Mouse (Mus musculus): ENCODE data around the gene Tbx19. TPM values are rescaled to one million over a fixed set of nuclear protein-coding genes. Genes with fewer than 3 reads are reported as not detected.

Gene Tbx19
- not detected for total RNA-seq (2021)
- long read RNA-seq, experiment 1: 0 reads
- long read RNA-seq, experiment 2: 0 reads

- peak; percentile 21 to 39 for DNase-seq (ENCODE audit: low spot score in 2 of 2)
- intact Hi-C loops (cut with DNase I): no loop called here
Measured at GRCm38 (mm10) chr1:165160723-165161405, at the start of gene Tbx19. Tbx19 (minus strand) TSS chr1:165160773.

- intact Hi-C loops (cut with DNase I): no loop called here
- DNase-seq (ENCODE audit: low spot score in 2 of 2): no peak
Measured at GRCm38 (mm10) chr1:165205591-165205990, 45.0 kb upstream of the Tbx19 start.

GRCm38 (mm10) chr1:165203488-165204035 lies 43.0 kb upstream of the Tbx19 start:
- DNase-seq (ENCODE audit: low spot score in 2 of 2): no peak
- intact Hi-C loops (cut with DNase I): no loop called here

GRCm38 (mm10) chr1:165201445-165202012 lies 41.0 kb upstream of the Tbx19 start:
- no peak for DNase-seq (ENCODE audit: low spot score in 2 of 2)
- intact Hi-C loops (cut with DNase I): no loop called here

DNA sequence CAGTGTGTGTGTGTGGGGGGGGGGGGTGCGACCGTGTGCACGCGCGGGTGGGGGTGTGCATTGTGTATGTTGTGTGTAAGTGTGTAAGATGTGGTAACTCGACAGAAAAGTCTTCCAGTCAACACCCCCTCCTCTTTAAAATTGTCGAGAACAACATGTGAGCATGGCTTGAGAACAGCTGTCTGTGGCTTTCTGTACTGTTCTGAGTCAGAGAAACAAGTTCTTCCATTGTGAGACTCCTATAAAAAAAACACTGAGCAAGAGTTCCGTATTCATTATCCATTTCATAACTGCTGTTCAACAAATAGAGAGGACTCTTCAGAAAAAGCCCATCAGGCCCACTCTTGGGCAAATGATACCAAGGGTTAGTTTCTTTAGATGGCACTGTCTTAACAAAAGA lies 40.2 kb upstream of the Tbx19 start:
- intact Hi-C loops (cut with DNase I): no loop called here
- DNase-seq (ENCODE audit: low spot score in 2 of 2): no peak

- DNase-seq (ENCODE audit: low spot score in 2 of 2): no peak
- intact Hi-C loops (cut with DNase I): no loop called here
Measured at GRCm38 (mm10) chr1:165199639-165200038, 39.1 kb upstream of the Tbx19 start.

GRCm38 (mm10) chr1:165198951-165199350 lies 38.4 kb upstream of the Tbx19 start:
- DNase-seq (ENCODE audit: low spot score in 2 of 2): no peak
- intact Hi-C loops (cut with DNase I): no loop called here

- intact Hi-C loops (cut with DNase I): no loop called here
- DNase-seq (ENCODE audit: low spot score in 2 of 2): no peak
Measured at GRCm38 (mm10) chr1:165197875-165198274, 37.3 kb upstream of the Tbx19 start.

DNA sequence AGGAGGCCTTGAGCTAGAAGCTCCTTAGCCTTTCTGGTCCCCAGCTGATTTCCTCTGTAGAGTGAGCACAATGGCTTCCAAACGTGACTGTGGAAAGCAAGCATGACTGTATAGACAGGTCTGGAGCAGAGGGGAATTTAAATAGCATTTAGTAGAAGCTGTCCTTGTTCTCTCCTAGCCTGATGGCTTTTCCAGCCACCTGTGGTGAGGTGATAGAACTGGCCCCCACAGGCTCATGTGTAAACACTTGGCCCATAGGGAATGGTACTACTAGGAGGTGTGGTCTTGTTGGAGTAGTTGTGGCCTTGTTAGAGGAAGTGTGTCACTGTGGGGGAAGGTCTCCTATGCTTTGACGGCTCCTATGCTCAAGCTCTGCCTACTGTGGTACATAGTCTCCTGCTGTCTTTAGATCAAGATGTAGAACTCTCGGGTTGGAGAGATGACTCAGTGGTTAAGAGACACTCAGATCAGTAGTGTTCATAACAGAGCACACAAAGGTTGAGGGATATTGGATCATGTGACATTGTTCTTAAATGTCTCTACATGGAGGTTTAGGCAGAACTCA lies 34.9 kb upstream of the Tbx19 start:
- intact Hi-C loops (cut with DNase I): no loop called here
- no peak for DNase-seq (ENCODE audit: low spot score in 2 of 2)

DNA sequence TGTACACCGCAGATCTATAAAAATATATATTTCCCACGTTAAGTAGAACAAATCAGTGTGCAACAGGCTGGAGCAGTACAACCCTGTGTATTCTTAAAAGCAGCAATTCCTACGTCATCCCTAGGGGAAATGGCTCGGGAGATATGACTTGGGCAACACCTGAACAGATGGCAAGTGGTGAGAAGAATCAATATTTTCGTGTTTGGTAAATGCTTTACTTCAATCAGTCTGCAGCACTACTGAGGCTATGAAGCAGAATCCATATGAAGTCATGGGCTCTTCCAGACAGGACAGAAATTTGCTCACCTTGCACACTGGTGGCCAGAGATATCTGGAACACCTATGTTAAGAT lies 34.1 kb upstream of the Tbx19 start:
- DNase-seq (ENCODE audit: low spot score in 2 of 2): no peak
- intact Hi-C loops (cut with DNase I): no loop called here

DNA sequence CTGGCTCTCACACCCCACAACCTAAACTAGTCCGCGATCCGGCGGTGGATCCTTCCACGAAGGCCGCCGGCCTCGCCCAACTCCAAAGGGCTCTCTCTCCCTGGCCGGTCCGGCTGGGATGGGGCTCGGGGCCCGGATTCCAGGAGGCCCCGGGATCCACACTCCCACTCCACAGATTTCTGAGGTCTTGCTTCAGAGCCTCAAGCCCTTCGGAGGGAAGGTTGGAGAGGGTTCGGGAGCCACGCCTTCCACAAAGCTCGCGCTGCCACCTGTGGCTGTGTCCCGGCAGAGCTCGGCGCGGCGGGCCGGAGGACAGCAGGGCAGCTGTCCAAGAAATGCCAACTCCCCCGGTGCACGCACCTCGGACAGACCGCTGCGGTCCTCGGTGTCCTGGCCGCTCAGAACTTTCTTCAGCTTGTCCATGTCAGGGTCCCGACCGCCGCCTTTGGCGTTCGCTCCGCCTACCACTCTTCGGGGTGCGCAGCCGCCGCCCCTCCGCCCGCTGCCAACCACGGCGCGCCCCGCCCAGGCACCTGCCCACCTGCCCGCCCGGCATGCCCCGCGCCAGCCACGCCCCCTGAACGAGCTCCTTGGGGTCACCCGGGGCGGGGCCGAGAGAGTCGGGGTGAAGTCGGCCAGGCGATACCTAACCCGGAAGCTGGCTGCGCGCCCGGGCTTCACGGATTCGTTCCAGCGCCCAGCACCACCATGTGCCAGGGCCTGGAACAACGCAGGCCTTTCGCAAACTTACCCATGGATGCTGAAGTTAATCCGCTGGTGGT lies 33.5 kb upstream of the Tbx19 start, which contains the start of gene Sft2d2:
Sft2d2 (minus strand) TSS at position 559 of the 782 bp plus-strand sequence.
- intact Hi-C loops (cut with DNase I): no loop called here

DNA sequence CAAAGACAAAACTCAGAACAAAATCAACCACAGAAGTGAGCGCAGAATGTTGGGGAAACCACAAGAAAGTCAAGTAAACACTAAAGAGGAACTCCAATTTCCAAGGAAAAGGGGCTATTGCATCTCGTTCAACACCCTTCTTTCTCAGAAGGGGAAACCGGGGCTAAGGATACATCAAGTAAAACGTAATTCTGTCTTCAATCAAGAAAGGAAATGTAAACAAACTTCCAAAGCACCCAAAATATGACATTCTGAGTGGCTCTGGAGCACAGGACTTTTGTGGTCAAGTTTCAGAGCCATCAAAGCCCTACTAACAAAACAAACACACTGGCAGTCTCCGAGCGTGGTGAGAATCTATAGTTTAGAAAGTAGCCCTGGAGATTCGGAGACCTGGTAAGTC lies 32.9 kb upstream of the Tbx19 start:
- DNase-seq (ENCODE audit: low spot score in 2 of 2): no peak
- intact Hi-C loops (cut with DNase I): no loop called here

More for the DNA sequence above, 33.5 kb upstream of the Tbx19 start, which contains the start of gene Sft2d2:
- peak; percentile 51 to 72 for DNase-seq (ENCODE audit: low spot score in 2 of 2)

- intact Hi-C loops (cut with DNase I): no loop called here
- DNase-seq (ENCODE audit: low spot score in 2 of 2): no peak
Measured at GRCm38 (mm10) chr1:165192714-165193264, 32.2 kb upstream of the Tbx19 start.

DNA sequence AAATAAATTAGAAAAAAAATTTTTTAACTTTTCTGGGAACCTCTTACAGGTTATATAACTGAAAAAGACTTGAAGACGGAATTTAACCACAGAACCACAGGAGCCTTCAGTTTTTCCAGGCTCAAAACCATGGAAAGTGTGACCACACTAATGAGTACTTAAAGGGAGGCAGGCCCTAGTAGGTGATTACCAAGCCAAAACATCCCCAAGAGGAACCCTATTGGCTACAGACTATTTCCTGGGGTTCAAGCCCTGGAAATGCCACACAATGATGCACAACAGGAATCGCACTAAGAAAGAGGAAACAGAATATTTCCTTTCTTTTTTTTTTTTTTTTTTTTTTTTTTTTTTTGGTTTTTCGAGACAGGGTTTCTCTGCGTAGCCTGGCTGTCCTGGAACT lies 31.5 kb upstream of the Tbx19 start:
- no peak for DNase-seq (ENCODE audit: low spot score in 2 of 2)
- intact Hi-C loops (cut with DNase I): no loop called here

DNA sequence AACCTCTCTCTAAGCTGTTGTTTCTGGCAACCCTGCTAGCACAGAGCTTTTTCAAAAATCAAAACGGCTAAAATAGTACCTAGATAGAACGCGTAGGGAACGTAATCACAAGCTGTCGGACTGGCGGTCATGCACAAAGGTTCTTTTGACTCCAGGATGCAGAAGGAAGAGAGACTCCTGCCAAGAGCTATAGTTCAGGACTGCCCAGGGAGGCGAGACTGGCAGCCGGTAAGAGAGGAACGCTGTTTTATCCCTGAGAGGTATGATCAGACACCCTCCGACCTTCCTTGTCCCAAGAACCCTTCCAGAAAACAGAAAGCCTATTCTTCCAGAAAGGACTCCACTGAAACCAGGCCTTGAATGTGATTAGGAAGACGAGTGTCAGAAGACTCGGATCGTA lies 31.0 kb upstream of the Tbx19 start:
- no peak for DNase-seq (ENCODE audit: low spot score in 2 of 2)
- intact Hi-C loops (cut with DNase I): no loop called here

- intact Hi-C loops (cut with DNase I): no loop called here
- DNase-seq (ENCODE audit: low spot score in 2 of 2): no peak
Measured at GRCm38 (mm10) chr1:165190571-165191273, 30.1 kb upstream of the Tbx19 start.

GRCm38 (mm10) chr1:165190068-165190467 lies 29.5 kb upstream of the Tbx19 start:
- no peak for DNase-seq (ENCODE audit: low spot score in 2 of 2)
- intact Hi-C loops (cut with DNase I): no loop called here

GRCm38 (mm10) chr1:165188806-165189580 lies 28.4 kb upstream of the Tbx19 start:
- no peak for DNase-seq (ENCODE audit: low spot score in 2 of 2)
- intact Hi-C loops (cut with DNase I): no loop called here

Measured in left cerebral cortex, postnatal 14 days (tissue).